Mouse (Mus musculus): ENCODE results near the gene Gca. TPM values are rescaled to one million over a fixed set of nuclear protein-coding genes. Genes with fewer than 3 reads are reported as not detected.

The Gca gene
- 5.3 and 6.0 TPM in 2 replicates for polyA plus RNA-seq (2012; rRNA removed)

GRCm38 (mm10) chr2:62664135-62664670, at the start of gene Gca:
TSS of gene Gca (plus strand) at chr2:62664285.

GRCm38 (mm10) chr2:62646014-62646645, 18.0 kb upstream of the Gca start, which contains the start of gene Ifih1:
TSS of gene Ifih1 (minus strand) at chr2:62646255.

Other genes starting within 250 kb of the Gca start
- gene Gcg, start 180.6 kb upstream of the Gca start, polyA plus RNA-seq (2012; rRNA removed), result 38.4 and 41.5 TPM in 2 replicates
- gene Fap, start 90.2 kb upstream of the Gca start, polyA plus RNA-seq (2012; rRNA removed), result 0.41 and 0.42 TPM in 2 replicates
- 13.6 and 13.9 TPM in 2 replicates for gene Ifih1, start 18.0 kb upstream of the Gca start, polyA plus RNA-seq (2012; rRNA removed)

All from colon, adult 2 months (tissue).